Mouse (Mus musculus) layer of hippocampus, postnatal 14 days (tissue): ENCODE data around the gene Bcl6b. TPM values are rescaled to one million over a fixed set of nuclear protein-coding genes. Genes with fewer than 3 reads are reported as not detected.

Source experiments
- DNase-seq, 2 experiments: peaks; one replicate each; pipeline ENCODE4 v3.0.0; 2021 to 2022; ENCODE audit warnings: low spot score in 2 of 2, mixed read lengths in 1 of 2
- total RNA-seq, 2 experiments: library from RNA; stranded (reverse); gene quantifications; 2 replicates each; pipeline ENCODE4 v1.2.3; 2021

Gene Bcl6b
- total RNA-seq, 2 experiments from 2014 or later: 2.7 to 2.9 TPM

DNA sequence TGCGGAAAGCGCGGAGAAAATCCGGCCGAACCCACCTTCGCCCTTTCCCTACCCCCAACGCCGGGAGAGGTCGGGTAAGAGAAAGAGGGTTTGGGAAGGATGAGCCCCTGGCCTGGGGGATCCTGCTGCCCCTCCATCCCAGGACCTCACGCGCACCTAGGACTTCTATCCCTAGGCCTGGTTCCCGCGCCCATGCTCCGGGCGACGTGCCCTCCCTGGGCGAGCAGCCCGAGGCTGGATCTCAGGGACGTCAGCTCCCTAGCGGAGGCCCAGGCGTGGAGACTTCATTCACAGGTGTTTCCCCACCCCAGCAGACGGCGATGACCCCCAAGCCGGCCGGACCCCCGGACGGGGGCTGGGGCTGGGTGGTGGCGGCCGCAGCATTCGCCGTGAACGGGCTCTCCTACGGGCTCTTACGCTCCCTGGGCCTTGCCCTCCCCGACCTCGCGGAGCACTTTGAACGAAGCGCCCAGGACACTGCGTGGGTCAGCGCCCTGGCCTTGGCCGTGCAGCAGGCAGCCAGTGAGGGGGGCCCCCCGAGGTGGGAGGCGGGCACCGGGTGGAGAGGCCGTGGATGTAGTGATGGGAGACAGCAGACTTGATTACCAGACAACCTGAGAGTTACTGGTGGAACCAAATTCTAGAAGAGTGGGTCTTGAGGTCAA, 15.3 kb downstream of the Bcl6b start:
- DNase-seq: peak; percentile 36 to 47

DNA sequence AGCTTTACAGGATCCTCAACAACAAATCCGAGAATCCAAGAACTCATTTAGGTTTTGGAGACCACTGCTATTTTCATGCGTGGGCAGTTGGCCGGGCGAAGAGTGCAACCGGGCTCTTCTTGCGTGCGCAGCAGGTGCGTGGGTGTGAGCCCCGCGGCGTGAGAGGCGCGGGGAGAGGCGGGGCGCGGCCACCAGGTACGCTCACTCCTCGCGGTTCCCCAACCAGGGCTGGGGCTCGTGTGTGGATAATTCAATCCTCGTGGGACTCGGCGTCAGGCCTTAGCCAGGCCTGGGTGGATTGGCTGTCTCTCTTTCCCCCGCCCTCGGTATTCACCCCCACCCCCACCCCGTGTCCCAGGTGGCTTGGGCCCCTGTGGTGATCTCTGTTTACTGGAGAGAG, 15.9 kb downstream of the Bcl6b start:
- peak in 1 of 2 experiments; percentile 36 for DNase-seq

DNA sequence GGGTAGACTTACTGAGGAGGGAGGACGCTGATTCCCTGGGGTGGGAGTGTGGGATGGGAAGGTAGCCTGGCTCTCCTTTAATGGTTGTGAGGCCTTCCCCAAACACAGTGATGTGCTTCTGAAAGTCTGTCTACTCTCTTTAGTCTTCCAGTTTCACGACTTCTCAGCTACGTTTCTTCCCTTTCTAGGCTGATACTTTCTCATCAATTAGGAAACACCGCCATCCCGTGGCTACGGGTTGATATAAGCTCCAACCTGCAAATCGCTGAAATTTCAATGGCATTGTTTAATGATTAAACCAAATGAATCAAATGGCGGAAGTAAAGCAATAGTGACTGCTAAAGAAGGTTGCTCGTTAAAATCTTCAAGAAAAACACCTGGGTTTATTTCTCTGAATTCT, 16.7 kb downstream of the Bcl6b start:
- peak; percentile 68 to 86 for DNase-seq

DNA sequence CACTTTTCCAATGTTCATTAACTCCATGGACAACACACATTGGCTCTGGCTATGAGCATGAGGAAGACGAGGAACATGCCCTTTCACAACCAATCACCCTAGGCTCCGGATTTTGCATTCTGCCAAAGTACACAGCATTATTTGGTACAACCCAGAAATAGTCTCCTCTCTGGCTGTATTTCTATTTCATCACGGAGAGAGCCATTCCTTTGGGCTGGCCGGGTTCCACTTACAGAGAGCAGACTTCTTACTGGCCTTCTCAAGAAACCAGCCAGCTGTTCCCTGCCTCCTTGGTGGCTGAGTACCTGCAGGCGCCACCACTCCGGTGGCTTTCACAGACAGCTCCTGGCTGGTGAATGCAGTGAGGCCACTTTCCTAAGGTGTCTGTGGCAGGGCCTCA, 17.2 kb downstream of the Bcl6b start, which contains the start of gene Slc16a11:
Slc16a11 (plus strand) TSS at position 330 of the 400 bp plus-strand sequence.
- DNase-seq: no peak

DNA sequence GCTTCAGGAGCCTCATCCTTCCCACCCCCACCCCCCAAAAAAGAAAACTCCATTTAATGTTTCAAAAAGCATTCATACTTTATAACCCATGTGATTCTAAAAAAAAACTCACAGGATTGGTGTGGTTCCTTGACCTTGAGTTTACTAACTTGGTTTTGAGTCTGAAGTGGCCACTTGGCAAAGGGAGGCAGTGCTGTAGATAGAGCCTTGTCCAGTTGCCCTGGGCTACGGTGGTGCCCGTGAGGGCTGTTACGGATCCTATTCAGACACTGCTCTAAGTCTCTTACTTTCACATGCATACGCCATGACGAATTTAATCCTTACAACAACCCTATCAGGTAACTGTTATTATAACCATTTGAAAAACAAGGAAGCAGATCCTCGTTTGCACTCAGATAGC, 17.6 kb downstream of the Bcl6b start:
- no peak for DNase-seq

DNA sequence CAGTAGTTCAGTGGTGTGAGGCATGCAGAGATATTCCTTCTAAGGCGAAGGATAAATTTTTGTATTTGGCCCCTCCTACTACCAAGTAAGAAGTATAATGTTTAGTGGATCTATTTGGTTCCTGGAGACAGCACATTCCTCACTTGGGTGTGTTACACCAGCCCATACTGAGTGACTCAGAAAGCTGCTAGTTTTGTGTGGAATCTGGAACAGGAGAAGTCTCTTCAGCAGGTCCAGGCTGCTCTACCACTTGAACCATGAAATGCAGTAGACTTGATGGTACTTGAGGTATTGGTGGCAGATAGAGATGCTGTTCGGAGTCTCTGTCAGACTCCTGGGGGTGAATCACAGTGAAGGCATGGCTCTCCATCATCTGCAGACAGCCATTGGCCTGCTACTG, 18.9 kb downstream of the Bcl6b start:
- no peak for DNase-seq

DNA sequence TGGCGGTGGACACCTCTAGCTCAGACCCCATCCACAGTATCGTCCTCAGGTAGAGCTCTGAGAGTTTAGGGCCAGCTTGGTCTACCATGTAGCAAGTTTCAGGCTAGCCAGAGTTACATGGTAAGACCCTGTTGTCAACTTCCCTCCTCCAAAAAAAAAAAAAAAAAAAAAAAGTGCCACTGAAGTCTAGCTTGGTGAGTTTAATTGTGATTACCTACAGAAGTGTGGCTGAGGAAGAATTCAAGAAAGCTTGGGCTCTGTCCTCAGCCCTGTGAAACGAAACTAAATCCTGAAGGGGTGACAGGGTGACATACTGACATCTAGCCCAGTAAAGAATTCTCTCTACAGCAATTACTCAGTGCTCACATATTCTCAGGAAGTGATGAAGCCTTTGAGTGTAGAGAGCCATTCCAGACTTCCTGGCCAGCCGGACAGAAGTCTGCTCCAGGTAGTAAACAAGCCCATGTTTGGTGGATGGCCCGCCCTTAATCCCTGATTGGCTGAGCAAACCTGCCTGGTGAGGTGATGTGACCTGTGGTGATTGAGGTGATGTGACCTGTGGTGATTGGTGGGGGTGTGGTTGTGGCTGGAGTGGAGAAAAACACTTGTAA, 20.7 kb downstream of the Bcl6b start:
- DNase-seq: no peak

DNA sequence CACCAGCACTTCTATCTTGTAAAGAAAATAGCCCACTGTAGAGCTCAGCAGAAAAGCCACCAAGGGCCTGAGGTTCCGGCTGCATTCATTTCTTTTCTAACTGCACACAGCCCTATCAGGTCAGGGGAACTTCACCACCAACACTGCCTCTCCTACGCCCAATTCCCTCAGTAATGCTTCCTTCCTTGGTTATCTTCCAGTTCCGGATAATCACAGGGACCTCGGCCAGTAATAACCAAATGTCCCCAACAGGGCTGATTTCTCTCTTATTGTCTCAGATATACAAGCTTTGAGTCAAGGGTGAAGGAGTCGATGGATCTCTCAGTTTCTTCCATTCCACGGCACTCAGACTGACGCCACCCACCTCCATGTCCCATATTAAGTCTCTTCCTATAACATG, 22.3 kb downstream of the Bcl6b start:
- no peak for DNase-seq

DNA sequence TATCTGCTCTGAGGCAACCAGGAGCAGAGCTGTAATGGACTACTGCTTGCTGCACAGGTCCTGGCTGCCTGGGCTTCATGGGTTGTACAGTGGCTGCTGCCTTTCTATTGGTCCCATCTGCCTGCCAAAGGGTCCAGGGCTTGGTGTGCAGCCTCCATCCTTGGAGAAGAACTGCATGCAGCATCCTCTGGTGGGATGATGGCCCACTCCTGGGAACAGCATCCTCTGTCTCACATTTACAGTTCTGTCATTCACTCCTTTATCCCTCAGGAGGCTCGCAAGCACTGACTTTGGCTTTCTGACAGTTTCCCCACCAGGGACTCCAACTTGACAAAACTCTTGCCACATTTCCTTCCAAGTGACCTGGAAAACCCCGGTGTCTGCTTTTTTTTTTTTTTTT, 22.8 kb downstream of the Bcl6b start:
- DNase-seq: no peak

DNA sequence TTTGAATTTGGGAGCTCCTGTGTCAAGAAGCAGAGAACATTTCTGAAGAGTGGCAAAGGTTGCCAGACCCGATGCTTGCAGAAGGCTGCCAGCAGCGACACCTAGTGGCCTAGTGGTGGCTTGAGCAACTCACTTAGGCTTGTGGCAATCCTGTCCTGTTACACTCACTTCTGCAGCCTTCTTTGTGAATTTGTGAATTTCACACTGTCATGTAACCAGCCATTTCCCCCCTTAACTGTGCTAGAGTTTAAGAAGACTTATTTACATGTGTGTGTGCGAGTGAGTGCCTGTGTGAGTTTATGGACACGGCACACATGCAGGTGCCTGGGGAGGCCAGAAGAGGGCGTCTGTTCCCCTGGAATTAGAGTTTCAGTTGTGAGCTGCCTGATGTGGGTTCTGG, 27.9 kb downstream of the Bcl6b start:
- DNase-seq: peak; percentile 80 to 84

DNA sequence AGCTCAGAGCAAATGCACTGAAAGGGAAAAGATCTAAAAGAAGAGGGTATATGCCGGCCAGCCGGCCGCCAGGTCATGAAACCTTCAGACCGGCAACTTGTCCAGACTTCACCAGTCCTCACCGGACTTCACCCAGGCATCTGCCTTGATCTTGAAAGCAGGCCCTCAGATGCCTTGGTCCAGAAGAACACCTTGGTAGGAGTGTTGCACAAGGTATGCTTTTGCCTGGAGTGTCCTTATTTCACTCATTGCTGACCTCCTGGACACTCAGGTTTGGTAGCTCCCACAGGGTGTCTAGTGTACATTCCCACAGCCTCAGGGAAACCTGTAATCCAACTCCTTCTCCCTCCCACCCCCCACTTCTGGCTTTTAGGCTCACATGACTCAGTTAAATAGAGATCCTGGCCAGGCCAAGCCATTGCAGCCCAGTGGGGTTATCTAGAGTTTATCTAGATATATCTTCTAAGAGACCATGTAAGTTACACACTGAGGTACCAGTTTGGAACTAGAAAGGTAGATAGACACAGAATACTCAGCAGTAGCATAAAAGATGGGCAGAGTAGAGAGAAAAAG, 29.5 kb downstream of the Bcl6b start:
- DNase-seq: no peak

DNA sequence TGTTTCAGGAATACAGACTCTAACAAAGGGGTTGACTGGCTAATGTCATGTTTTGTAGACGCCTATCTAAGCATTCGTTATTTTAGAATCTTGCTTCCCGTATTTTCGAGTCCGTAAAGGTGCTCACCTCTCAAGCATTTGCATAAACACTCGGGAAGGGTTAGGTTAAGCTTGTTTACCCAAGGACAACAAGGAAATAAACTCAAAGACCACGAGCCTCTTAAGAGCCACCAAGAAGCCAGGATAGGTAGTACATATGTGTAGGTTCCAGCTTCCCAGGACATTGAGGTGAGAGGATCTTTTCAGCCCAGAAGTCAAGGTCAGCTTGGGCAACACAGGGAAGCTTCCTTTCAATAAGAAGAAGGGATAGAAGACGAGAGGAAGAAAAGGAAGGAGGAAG, 30.5 kb downstream of the Bcl6b start:
- DNase-seq: no peak

DNA sequence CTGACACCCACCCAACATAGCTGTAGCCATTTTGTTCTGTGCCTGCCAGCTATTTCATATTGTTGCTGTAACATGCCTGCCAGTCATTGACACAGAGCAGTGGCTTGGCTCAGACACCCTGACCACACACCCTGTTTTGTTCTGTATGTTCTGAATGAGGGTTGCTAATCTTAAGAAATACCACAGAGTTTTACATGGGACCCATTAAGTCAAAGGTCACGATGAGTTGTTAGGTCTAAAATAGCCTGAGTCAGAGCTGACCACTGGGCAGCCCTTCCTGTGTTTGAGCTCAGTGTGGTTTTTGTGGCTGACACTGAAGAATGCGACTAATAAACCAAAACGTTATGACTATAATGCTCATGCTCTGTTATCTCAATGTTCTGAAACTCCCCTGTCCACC, 31.3 kb downstream of the Bcl6b start:
- no peak for DNase-seq

DNA sequence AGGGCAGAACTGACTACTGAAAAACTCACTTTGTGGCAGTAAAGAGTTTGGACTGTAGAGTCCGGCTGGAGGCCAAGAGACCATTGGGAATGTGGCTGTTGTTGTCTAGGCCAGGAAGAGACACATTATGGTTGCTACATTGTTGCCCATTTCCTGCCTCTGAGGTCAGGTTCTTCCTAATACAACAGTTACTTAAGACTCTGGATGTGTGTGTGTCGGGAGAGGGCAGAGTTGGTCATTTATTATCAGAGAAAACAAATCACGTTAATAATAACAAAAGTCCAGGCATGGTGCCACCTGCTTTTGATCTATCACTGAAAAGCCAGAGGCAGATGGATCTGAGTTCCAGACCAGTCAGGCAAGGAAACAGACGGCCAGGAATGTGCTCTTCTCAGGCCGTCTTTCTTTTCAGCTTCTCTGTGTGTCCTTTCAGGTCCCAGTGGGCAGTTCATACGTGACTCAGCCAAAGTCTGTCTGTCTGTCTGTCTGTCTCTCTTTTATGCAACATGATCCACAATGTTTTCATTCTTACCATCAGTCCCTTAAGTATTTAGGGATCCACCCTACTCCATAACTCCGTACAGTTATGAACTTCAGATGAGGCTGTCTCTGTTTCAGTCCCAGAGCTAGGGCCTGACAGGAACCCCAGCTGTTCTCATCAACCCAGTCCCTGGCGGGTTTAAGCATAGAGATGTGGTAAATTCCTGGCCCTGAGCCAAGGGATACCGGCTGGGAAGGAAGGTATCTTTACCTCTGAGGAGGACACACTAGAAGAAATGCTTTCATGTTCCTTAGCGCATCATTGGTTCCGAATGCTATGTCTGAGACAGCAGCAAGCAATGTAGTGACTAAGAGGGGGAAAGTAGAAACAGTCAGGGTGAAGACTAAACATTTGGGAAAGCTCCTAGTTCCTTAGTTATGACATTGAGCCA, 36.0 kb downstream of the Bcl6b start:
- no peak for DNase-seq

DNA sequence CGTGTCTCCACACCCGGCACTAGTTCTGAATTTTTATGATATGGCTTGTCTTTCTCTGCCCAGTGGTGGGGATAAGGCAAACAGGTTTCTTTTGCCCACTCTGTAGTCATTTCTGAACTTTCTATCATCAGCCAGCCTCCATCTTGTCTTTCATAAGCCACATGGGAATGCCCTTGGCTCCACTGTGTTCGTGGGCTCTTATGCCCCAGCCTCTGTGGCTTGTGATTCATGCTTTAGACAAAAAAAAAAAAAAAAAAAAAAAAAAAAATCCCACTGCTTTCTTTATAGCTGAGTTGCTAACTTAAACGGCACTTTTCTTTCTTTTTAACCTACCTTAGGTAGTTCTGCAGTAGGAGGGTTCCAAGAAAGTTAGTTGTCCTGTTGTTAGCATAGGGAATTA, 37.4 kb downstream of the Bcl6b start:
- DNase-seq: no peak

DNA sequence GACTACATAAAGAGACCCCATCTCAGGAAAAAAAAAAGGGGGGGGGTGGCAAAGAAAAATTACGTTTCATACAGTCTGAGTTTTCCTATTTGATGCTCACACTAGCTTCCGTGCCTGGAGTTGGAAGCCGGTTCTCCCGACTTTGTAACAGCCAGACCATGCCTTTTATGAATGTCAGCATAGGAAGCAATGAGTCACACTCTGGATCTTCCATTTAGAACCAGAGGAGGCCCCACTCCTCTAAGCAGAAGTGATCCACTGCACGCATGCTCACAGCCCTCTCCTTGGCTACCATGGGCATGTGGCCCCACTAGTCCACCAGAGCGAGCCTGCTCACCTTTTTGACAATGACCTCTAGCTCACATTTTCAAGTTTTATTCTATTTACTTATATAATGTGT, 38.4 kb downstream of the Bcl6b start:
- no peak for DNase-seq

DNA sequence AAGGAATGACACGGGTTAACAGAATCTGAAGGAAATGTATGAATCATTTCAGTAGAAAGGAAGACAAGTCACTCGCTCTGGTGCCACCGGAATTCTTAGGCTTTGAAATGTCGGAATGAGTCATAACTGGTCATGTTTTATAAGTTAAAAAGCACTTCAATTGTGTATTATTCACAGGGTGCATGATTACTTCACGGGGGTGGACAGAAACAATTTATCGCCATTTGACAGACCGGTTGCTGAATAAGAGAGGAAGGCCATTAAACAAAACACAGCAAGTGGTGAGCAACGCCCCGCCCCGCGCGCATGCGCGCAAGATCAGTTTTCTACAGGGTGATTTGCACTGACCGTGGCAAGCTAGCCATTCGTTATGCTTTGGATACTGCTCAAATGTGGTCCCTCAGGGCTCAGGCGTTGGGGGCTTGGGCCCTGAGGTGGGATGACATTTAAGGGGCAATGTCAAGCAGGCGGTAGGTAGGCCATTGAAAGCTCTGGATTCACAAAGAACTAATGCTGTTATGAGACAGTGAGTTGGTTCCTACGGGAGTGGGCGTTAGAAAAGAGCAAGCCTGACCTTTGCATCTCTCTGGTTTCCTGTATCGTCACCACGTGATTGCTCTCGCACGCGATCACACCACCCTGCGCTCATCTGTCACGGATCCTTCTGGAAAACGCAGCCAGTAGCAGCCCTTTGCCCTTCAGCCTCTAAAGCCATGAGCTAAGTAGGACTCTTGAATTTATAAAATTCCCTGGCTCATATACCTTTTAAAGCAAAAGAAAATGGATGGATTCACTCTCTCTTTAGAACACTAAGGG, 40.1 kb downstream of the Bcl6b start:
- no peak for DNase-seq

DNA sequence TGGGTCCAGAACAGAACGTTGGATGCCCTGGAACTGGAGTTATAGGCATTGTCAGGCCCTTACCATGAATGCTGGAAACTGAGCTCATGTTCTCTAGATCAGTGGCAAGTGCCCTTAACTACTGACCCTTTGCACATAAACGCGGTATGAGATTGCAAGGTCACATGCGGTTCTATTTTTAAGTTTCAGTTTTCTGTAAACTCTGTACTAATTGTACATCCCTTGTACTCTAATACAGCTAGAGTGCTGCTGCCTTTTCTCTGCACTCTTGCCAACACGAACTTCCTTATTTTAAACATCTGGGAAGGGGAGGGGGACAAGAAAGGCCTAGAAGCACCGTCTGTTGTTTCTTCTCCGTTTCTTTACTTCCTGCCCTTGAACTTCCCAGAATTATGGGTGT, 44.5 kb downstream of the Bcl6b start:
- no peak for DNase-seq

DNA sequence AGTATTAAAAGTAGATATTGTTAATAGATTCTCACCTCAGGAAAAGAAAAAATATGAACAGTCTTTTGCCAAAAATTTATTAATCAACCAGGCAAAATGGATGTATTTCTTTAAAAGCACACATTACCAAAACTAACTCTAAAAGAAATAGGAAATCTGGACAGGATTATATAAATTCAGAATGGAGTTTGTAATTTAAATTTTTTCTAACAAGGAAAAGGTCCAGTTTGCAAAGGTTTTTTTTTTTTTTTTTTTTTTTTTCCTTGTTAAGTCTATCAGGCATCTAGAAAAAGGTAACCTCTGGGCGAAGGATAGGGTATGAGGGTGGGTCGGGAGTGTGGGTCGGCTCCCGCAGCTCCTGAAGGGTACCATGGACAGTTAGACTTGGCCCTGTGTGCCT, 49.1 kb downstream of the Bcl6b start:
- no peak for DNase-seq

DNA sequence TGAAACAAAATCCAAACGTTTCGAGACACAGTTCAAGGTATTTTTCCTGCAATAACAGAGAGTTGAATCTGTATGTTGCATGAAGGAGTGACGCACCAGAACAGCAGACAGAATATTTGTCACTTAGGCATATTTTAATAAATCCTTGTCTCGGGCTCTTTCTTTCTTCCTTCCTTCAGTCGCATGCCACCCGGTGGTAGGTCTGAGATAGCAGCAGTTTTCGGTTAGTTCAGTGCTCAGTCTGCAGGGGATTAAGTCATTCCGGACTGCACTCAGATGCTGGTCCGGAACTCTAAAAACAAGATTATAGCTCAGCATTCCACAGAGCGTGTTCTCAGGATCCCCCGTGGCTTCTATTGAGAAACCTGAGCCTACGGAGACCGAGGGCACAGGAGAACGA, 50.2 kb downstream of the Bcl6b start:
- DNase-seq: peak; percentile 7 to 12

DNA sequence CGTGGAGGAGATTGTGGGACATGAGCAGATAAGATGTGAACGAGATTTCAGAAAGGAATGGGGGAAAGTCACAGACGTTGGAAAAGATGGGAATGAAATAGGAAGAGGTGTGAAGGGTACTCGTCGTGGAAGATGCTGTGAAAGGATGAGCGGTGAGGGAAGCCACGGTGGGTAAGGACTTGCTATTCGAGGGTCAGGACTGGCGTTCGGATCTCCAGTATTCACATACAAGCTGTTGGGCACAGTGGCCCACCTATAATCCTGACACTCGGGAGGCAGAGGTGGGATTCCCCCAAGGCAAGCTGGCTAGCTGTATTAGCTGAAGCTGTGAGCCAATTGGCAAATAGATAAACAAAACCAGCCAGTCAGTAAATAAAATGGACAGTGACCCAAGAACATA, 50.8 kb downstream of the Bcl6b start:
- no peak for DNase-seq
